Mouse (Mus musculus): ENCODE measurements around the gene Olfr1417. TPM values are rescaled to one million over a fixed set of nuclear protein-coding genes. Genes with fewer than 3 reads are reported as not detected.

Gene Olfr1417
- polyA plus RNA-seq, 1 experiment from 2014 or later = not detected

- 90% methylated on average over 14 of the region's 14 CpGs for WGBS
- no peaks in the 10 kb centered on the region for H3K9me3 ChIP-seq (ENCODE audit: control insufficient read depth, low read length)
- ATAC-seq (ENCODE audit: insufficient number of reproducible peaks, low FRiP score, low TSS enrichment, low read depth) (no peak), DNase-seq (ENCODE audit: low spot score) (no peak)
- no peak overlapping the region for H3K9ac ChIP-seq (ENCODE audit: low read length)
- no peaks in the 10 kb centered on the region for H3K27me3 ChIP-seq (ENCODE audit: control insufficient read depth, insufficient read depth, low read length)
- H3K36me3 ChIP-seq (ENCODE audit: control insufficient read depth, insufficient read depth, low read length) = no peaks in the 10 kb centered on the region
- no peak overlapping the region for H3K27ac ChIP-seq (replicated peaks; ENCODE audit: low read depth, low read length)
- no peak overlapping the region for H3K4me3 ChIP-seq (ENCODE audit: low read depth, low read length)
- no peaks in the 10 kb centered on the region for H3K4me1 ChIP-seq (ENCODE audit: control insufficient read depth, insufficient read depth, low read length)
- H3K4me2 ChIP-seq (ENCODE audit: low read depth, severe bottlenecking) = no peak overlapping the region
These were observed 53.4 kb downstream of the Olfr1417 start for GRCm38 (mm10) chr19:11785409-11786154.

DNA sequence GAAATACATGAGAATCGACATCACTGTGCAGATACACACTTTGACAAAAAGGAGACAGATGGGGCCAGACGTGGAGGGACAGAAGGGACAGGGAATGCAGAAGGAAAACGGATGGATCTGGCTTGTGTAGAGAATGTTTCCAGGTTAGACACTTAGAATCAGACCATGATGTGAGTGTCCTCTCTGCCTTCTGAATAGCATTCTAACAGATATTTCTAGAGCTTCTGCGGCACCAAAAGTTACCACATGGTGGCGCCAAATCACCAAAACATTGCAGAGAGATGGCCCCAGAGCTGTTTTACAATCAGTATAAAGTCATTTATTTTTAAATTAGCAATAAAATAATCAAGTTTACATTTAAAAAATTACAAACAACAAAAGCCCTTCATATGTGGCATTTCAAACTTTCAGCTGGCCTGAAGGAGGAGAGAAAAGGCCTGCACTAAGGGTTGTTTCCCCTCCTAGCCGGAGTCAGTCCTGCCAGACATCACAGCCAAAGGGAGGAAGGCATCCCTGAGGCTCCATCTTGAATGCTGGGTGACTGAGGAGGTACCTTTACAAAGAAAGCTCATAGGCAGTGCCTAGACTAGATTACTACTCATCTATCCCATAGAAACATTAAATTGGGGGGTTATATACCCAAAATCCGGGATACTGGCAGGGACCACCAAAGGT, 61.7 kb downstream of the Olfr1417 start:
- ATAC-seq (ENCODE audit: insufficient number of reproducible peaks, low FRiP score, low TSS enrichment, low read depth) = no peak
- Histone ChIP-seq H3K9me3 (ENCODE audit: control insufficient read depth, low read length) (no peaks in the 10 kb centered on the region), H3K27ac (replicated peaks; ENCODE audit: low read depth, low read length) (no peak overlapping the region), H3K4me2 (ENCODE audit: low read depth, severe bottlenecking) (no peak overlapping the region), H3K4me3 (ENCODE audit: low read depth, low read length) (no peak overlapping the region), H3K27me3 (ENCODE audit: control insufficient read depth, insufficient read depth, low read length) (no peaks in the 10 kb centered on the region), H3K4me1 (ENCODE audit: control insufficient read depth, insufficient read depth, low read length) (no peaks in the 10 kb centered on the region), H3K9ac (ENCODE audit: low read length) (no peak overlapping the region), H3K36me3 (ENCODE audit: control insufficient read depth, insufficient read depth, low read length) (no peaks in the 10 kb centered on the region; the same call in 1 of the 2 replicates)
- DNase-seq (ENCODE audit: low spot score) = peak; percentile 78
- 70% methylated on average over 7 of the region's 7 CpGs for WGBS

Other genes with a start within 250 kb of the Olfr1417 start
- 0.85 and 1.4 TPM in 2 replicates for gene Ms4a6d, start 234.4 kb downstream of the Olfr1417 start, polyA plus RNA-seq (2014; fragmentation: Nextera tagmentation; extraction: Ambion mirVana)
- gene Ms4a2, start 215.5 kb downstream of the Olfr1417 start, polyA plus RNA-seq (2014; fragmentation: Nextera tagmentation; extraction: Ambion mirVana) = 0.36 TPM in 1 of 2 replicates, not detected in the other
- 0.40 TPM in 1 of 2 replicates, not detected in the other for gene Ms4a3, start 198.4 kb downstream of the Olfr1417 start, polyA plus RNA-seq (2014; fragmentation: Nextera tagmentation; extraction: Ambion mirVana)
- not detected in 2 replicates for gene Oosp2, start 178.7 kb downstream of the Olfr1417 start, polyA plus RNA-seq (2014; fragmentation: Nextera tagmentation; extraction: Ambion mirVana)
- gene Oosp1, start 148.1 kb downstream of the Olfr1417 start, polyA plus RNA-seq (2014; fragmentation: Nextera tagmentation; extraction: Ambion mirVana) = not detected in 2 replicates
- not detected in 2 replicates for gene Oosp3, start 142.2 kb downstream of the Olfr1417 start, polyA plus RNA-seq (2014; fragmentation: Nextera tagmentation; extraction: Ambion mirVana)
- not detected in 2 replicates for gene Gif, start 91.7 kb downstream of the Olfr1417 start, polyA plus RNA-seq (2014; fragmentation: Nextera tagmentation; extraction: Ambion mirVana)
- gene Mrpl16, start 68.8 kb downstream of the Olfr1417 start, polyA plus RNA-seq (2014; fragmentation: Nextera tagmentation; extraction: Ambion mirVana) = 54.5 and 55.1 TPM in 2 replicates
- 6.8 and 8.4 TPM in 2 replicates for gene Stx3, start 19.8 kb downstream of the Olfr1417 start, polyA plus RNA-seq (2014; fragmentation: Nextera tagmentation; extraction: Ambion mirVana)
- not detected in 2 replicates for gene Olfr1418, start 21.8 kb upstream of the Olfr1417 start, polyA plus RNA-seq (2014; fragmentation: Nextera tagmentation; extraction: Ambion mirVana)
- not detected in 2 replicates for gene Olfr1419, start 35.9 kb upstream of the Olfr1417 start, polyA plus RNA-seq (2014; fragmentation: Nextera tagmentation; extraction: Ambion mirVana)
- not detected in 2 replicates for gene Olfr1420, start 47.3 kb upstream of the Olfr1417 start, polyA plus RNA-seq (2014; fragmentation: Nextera tagmentation; extraction: Ambion mirVana)
- 25.0 and 25.6 TPM in 2 replicates for gene Patl1, start 73.2 kb upstream of the Olfr1417 start, polyA plus RNA-seq (2014; fragmentation: Nextera tagmentation; extraction: Ambion mirVana)
- 6.1 and 7.2 TPM in 2 replicates for gene Osbp, start 126.7 kb upstream of the Olfr1417 start, polyA plus RNA-seq (2014; fragmentation: Nextera tagmentation; extraction: Ambion mirVana)
- gene Olfr1423, start 202.1 kb upstream of the Olfr1417 start, polyA plus RNA-seq (2014; fragmentation: Nextera tagmentation; extraction: Ambion mirVana) = not detected in 2 replicates
- gene Olfr1424, start 223.5 kb upstream of the Olfr1417 start, polyA plus RNA-seq (2014; fragmentation: Nextera tagmentation; extraction: Ambion mirVana) = not detected in 2 replicates
- not detected in 2 replicates for gene Olfr1425, start 238.5 kb upstream of the Olfr1417 start, polyA plus RNA-seq (2014; fragmentation: Nextera tagmentation; extraction: Ambion mirVana)

Data from limb, embryonic 11.5 days (tissue).